Mouse (Mus musculus) cerebellum, adult 11 months (tissue): ENCODE results near the gene Ccdc85a.

Experiments used
- DNase-seq: peaks from one replicate; pipeline ENCODE4 v3.0.0; 2022

Gene Ccdc85a

DNA sequence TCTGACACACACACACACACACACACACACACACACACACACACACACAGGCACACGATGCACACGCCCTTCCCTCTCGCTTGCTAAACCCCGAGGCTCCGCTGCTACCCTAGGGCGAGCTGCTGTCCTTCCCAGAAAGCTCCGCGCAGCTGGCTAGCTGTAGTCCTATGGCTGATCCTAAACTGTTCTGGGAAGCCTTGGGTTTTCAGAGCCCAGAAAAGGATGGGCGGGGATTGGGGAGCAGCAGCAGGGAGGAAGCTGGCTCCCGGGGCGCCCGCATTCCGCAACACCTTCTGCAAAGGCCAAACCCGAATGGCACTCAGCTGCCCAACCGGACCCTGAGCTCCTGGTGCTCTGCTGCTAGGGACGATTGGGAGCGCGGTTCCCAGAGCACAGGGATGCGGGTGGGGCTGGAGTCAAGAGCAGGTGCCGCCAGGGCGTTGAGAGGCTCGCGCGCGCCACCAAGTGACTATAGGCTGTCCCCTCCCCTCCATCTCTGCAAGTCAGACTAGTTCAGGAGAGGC, at the start of gene Ccdc85a:
Ccdc85a (minus strand) TSS at position 414 of the 524 bp plus-strand sequence.
- peak; percentile 36 for DNase-seq

DNA sequence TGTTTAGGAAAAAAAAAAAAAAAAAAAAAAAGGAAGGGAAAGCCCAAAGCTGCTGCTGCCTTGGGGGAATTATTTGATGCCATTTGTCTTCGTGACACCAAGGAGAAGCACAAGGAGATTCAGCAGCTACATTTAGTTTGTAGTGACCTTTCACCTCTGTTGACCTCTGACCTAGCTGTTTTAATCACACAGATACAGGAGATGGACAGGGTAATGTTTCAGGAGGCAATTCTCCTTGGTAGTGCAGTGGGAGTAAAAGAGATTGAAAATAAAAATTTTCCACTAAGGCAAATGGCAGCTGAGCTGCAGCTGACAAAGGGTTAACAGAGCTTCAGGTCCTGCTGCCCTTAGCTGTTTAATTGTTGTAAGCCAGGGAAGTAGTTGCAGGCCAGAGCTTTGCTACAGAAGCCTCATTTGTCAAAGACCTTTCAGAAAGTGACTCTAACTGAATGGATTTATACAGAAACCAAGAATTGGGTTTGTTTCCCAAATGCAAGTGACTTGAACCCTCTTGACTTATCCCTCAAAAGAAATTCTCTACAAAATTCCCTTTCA, 49.5 kb upstream of the Ccdc85a start:
- no peak for DNase-seq

DNA sequence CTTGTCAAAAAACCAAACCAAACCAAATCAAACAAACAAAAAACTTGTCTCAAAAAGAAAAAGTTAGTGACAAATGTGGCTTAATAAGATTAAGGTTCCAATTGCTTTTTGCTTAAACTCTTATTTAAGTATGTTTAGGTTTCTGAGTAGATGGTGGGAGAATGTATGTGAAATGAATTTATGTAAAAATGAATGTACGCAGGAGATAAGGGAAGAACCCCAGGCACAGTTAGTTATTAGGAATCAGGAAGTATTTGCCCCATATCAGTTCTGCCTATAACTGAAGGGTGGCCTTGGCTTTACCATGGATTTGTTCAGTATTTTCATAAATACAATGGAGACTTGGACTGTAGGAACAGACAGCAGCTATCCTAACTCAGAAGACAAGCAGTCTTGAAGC, 49.0 kb upstream of the Ccdc85a start:
- DNase-seq: no peak

DNA sequence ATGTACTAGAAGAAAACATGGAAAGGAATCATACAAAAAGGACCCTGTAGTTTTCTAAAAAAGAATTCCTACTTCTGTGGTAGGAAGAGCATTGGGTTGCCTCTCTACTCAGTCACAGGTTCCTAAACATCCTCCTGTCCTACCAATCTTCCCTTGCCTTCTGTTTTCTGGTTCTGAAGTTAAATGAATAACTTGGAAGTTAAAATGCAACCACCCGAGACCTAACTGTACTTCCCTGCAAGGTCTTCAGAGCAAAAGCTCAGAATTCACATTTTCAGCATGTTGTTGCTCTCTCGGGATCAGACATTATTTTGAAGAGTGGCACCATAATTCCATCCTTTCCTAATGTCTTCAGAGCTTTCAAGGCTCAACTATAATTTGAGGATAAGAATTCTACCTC, 46.6 kb upstream of the Ccdc85a start:
- DNase-seq: no peak

DNA sequence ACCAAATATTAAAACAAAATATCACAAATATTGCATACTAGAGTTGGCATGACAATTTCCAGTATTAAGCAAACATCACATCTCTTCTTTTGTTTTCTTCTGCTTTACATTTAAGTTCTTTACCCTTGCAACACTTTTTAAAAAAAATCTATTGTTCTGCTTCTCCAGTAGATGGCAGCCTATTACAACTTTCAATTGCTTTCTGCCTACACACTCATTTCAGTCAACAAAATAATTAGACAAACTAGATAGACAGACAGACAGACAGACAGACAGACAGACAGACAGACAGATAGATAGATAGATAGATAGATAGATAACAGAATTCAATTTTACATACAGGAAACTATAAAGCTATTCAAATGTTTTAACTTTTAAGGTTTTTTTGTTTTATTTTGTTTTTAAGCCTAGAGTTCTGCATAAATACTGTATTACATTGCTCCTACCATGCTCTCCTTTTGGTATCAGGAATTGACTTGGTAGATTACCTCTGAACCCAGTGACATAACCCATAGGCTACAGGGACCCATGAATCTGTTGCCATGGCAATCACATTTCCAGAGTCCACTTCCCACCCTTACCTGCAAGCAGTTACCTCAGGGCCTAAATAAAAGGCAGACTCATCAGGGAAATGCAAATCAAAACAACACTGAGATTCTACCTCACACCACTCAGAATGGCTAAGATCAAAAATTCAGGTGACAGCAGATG, 26.8 kb upstream of the Ccdc85a start:
- no peak for DNase-seq

DNA sequence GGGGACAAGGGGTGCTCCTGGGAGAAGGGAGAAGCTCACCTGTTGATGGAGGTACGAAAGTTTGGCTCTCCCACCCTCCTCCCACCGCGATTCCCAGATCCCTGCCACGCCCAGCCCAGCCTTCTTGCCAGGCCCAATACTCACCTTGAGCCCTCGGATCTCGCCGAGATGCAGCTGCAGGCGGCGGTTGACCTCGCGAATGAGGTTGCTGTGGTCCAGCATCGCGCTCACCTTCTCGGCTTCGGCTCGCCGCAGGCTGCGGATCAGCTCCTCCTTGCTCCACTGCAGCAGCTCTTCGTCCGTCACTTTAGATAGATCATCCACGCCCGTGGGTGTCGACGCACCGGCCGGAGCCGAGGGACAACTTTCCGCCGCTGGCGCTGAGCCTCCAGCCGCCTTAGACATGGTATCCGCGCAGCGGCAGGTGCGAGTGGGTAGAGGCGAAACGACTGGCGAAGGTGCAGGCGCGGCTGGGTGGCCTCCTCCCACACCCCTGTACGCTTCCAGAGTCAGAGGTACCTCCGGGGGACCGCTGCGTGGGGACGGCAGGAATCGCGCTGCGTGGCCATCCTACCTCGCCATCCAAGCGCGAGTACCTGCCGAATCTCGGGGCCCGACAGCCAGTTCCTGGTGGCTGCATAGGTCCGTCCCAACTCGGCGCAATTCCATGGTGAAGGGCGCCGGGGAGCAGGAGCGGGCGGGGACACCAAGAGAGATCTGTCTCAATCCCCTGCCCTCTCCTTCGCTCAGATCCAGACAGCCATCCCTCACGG, 800 bp downstream of the Ccdc85a start:
- DNase-seq: no peak

DNA sequence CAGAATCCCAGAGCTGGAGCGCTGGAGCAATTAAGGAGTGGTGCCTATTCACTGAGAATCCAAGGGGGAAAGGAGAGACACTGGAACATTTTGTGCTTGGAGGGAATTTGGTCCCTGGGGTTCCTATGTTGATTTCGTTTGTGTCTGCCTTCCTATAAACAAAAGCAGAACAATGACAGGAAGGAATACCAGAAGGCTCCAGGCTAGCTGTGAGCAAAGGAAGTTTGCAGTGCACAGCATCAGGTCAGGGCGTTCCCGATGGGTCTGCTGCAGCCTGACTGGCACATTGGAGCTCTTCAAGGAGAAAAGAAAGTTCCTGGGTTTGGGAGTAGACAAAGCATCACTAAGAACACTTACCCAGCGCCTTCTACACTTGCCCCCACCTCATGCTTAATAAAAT, 1.9 kb downstream of the Ccdc85a start:
- no peak for DNase-seq

DNA sequence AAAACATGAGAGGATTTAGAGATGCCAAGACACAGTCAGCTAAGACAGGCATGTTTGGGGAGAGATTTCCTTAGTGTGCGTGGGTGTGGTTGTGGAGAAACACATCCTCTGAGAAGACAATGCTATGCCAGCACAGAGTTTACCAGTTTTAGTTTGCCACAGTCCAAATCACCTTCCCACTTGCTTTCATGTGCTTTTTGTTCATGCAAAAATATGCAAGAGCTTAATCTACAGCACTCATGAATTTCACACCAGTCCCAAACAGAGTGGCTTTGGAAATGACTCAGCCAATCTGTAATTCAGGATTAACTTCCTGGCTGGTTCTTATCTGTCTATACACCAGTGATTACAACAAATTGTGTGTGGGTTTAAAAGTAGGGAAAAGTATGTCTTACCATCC, 11.7 kb downstream of the Ccdc85a start:
- no peak for DNase-seq

DNA sequence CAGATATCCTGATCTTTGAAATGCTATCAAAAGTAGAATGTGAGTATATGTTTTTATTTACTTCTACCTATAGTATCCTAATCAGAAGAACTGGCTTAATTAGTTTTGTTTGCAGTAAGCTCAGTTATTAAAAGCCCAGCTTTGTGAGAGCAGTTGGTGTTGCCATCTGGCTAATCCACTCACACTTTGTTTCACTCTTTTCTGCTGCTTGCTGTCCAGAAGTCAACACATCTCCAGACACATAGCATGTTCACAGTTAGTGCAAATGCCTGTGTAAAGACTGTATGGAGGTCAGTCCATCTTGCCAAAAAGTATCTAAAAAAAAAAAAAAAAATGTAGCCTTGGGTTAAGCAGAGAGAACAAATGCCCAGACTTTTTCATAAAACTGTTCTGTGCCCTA, 27.7 kb downstream of the Ccdc85a start:
- DNase-seq: no peak

DNA sequence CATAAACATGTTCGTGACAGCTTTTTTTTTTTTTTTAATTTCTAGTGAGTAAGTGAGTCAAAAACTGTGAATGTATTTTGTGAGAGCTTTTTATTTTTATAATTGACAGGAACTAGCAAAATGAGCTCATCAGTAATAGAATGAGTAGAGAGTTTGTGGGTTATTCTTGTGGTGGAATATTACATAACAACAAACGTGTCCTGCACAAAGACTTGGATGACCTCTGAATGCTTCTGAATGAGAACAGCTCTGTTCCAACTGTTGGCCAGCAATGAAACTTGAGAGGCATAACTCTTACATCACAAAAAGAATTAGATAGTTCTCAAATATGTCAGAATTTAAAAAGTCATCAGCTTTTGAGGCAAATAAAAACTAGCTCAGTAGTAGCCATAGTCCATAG, 40.7 kb downstream of the Ccdc85a start:
- DNase-seq: no peak

DNA sequence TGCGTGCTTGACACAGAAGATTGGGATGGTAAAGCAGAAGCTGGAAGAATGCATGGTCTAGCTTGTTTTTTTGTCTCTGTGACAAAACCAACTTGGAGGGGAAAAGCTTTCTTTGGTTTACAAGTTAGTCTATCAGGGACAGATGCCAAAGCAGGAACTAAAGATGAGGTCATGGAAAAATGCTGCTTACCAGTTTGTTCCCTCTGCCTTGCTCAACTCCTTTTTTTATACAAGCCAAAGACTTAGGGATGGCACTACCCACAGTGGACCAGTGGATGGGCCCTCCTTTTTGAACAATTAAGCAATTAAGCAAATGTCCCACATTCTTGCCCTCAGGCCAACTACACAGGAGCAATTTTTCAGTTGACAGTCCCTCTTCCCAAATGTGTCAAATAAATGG, 42.8 kb downstream of the Ccdc85a start:
- DNase-seq: no peak

DNA sequence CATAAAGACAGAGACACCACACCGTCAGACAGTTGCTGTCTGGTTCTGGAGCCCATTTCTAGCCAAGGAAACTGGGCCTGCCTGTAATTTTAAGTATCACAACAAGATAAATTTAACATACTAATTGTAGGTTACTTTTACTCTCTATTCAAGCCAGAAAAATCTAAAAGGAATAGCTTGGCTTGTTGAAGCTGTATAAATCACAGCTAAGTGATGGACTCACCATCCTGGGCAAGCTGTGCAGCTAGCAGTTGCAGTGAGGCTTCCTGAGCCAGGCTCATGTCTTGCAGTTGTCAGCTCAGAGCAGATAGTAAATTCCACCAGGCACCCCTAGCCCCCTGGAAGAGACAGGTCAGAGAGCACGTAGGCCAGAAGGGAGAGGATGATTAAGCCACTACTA, 50.8 kb downstream of the Ccdc85a start:
- DNase-seq: no peak

DNA sequence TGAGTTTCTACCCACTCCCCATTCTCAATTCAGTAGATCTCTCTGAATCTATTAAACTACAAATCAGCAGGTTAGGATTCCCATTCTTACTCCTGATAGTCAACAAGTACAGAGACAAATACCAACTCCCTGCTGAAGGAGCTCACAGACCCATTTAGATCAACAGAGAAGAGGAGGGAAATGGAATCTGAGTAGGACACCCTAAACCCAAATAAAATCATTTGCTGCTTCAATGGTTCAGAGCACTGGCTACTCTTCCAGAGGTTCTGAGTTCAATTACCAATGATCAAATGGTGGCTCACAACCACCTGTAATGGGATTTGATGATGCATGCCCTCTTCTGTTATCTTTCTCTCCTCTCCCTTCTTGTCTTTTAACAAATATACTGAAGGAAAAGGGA, 82.9 kb downstream of the Ccdc85a start:
- DNase-seq: no peak

DNA sequence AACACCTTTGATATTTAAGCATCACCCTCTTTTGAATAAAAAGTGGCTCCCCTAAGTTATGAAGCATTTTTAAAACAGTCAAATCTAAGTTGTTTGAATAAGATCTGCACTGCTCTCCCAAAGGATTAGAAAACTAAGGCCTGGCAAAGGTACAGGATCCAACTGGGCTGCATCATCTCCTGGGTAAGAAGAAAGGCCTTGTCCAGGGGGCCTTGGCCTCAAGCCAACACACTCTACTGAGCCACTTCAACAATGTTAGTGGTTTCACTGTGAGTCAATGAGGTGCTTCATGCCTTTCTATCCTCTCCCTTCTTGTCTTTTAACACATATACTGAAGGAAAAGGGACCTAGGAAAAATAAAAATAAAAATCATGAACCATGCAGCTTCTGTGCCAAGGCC, 87.1 kb downstream of the Ccdc85a start:
- DNase-seq: peak; percentile 0

DNA sequence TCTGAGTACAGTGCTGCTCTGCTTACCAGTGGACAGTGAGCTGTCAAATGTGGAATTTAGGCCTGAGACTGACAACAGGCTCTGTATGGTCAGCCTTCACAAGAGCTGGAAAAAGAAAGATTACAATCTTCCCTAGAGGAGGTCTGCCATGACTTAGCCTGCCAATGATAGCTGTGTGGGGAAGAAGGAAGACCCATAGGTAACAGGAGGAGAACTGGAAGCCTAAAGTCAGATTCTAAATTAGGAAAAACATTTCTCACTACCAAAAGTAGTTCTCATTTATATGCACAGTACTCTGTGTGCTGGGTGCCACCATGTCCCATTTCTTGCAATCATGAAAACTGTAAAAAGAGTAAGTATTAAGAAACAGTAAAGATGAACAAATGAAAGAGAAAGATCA, 90.8 kb downstream of the Ccdc85a start:
- no peak for DNase-seq

DNA sequence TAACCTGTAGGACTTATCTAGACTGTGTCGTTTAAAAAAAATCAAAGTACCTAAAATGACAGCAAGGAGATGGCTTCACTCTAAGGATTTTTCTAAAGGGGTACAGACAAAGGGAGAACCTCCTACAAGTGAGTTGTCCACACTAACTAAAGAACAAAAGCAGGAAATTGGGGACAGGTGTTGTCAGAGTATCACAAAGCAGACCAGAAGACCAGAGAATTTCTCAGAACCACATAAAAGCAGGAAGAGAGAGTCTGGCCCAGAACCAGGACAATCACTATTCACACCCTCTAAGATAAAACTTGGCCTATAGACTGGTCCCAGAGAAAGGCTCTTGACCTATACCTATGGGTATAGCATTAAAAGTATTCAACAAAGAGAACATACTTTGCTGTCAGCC, 92.8 kb downstream of the Ccdc85a start:
- DNase-seq: no peak

DNA sequence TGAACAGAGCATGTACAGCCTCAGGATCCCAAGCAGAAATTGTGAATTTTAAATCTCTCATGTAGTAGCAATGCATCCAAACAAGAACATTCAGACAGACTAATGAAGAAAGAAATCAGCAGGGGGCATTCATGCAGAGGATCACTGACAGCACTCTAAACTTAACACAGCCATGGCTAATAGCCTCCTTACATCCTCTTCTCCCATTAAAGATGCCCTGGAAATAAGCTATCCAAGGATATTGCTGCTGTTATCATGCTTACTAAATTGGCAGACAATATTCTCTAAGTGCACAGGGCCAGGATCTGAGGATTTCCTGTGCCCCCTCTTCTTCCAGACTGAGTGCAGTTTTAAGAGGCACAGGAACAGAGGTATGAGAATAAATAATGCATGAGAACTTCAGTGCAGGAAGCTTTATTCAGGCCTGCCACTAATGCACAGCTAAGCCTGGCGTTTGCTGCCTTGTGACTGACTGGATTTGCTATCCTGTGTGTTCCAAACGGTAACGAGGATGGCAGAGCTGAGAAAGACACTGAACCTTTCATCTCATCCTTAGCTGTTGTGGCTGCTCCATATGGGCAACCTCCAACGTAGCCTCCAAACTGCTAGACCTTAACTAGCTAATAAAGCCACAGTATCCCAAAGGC, 99.9 kb downstream of the Ccdc85a start:
- no peak for DNase-seq

DNA sequence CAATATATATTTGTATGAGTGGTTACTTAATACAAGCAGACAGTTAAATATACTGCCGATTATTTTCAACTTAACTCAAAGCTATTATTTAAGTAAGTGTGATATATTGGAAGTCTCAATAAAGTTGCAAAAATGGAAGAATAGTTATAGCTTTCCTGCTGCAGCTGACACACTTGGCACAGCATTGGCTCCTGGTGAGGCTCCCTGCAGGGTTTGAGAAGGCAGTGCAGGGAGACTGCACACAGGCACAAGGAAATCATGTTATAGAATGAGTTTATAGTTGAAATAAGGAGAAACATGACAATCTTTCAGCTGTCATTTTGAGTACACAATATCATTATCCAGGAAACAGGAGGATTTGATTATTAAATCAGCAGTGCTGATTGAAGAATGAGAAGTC, 107.0 kb downstream of the Ccdc85a start:
- DNase-seq: no peak

DNA sequence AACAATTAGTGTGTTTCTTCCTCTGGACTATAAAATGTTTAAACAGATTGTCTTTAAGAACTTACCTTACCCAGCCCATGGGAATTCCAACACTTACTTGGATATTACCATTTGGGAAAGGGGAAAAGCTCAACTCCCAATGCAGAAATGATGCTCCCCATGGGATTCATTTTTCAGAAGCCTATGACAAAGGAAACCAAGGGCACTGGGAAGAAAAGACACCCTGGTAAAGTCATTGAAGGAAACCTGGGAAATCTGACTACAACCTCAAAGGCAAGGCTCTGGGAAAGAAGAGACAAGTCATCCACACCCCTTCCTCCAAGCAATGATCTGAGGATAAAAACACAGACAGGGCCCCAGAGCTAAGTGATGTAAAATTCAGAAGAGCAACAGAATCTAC, 118.4 kb downstream of the Ccdc85a start:
- DNase-seq: no peak

DNA sequence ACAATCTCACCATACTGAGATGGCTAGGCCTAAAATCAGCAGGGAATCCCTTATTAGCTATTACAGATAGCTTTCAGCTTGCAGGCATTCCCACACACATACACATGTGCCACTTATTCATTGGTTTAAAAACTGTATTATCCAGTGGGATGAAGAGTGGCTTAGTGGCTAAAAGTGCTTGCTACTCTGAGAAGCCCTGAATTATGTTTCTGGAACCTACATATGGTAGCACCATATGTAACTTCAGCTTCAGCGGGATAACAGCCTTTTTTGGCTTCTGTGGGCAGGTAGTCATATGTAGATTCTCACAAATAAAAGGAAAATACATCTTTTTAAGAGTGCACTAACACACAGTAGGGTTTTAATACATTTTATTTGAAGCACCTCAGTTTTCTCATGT, 119.2 kb downstream of the Ccdc85a start:
- no peak for DNase-seq

DNA sequence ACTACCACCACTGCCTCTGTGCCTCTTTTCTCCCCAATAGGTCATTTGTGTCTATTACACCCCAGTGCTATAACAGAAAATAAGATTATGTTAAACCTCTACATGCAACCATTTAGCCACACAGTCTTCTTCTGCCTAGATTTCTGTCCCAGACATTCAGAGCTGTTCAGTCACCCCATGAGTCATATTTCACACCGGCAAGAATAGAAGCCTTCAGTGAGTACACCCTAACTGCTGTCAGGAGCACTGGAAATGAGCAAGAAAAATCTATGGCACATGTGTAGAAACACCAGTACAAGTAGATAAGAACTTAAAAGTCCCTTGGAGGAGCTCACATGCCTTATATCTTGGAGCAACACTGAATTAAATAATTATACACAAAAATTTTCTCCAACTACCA, 125.0 kb downstream of the Ccdc85a start:
- no peak for DNase-seq

DNA sequence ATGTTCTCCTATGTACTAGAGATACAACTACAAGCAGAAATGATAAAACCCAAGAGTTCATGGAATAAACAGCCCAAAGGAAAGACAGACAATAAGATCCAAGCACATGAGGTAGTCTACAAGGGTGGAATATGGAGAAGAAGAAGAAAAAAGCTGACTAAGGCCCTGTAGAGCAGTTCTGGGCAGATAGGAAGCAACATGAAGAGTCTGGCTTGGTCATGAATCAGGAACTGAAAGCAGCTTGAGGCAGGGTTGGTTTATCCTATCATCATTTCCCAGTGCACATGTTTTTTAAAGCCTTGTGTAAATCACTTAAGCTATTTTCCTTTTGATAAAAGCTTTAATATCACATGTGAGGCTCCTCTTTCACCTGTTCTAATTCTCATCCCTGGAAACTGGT, 144.2 kb downstream of the Ccdc85a start:
- no peak for DNase-seq

DNA sequence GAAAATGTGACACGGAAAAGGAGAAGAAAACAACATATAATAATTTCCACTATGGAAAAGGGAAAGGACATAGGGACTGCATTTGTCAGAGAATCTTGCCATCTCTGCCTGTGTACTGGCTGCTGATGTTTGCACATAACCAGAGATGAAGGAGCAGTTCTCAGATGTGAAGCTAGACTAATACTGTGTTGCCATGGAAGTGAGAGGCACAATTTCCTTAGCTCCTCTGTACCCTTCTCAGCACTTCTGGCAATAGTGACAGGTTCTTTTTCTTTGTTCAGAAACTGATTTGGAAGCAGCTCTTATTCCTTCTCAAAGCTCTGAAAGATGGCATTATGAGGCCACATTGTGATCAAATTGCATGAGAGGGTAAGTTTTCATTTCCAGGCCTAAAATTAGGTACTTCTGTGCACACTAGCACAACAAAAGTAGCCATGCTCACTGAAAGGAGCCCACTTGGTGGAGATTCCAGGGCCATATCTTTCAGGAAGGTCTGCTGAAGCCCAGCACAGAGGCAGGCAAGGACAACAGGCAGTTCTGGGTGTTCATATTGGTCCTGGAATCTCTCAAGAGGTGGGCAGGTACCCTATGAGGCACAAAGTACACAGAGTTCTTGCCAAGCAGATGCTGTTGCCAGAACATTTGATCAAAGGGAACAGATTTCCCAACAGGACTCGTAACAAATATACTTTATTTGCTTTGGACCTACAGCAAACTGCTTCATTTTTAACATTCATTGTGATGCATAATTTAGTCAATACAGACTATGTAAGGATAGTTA, 161.5 kb downstream of the Ccdc85a start:
- no peak for DNase-seq
